Mouse (Mus musculus): ENCODE results near the gene Nmnat2. TPM values are rescaled to one million over a fixed set of nuclear protein-coding genes. Genes with fewer than 3 reads are reported as not detected.

Nmnat2 gene
- total RNA-seq, 2 experiments from 2014 or later, result 0.28 TPM

GRCm38 (mm10) chr1:153014431-153015186 lies 59.8 kb downstream of the Nmnat2 start:
- peak overlapping the region; percentile 11 for H3K4me3 ChIP-seq
- peak; percentile 82 for DNase-seq
- peak overlapping the region; percentile 88 for H3K27ac ChIP-seq
- TF ChIP-seq CTCF (IDR thresholded peaks at IDR 0.05), result no peak
- intact Hi-C loops (cut with DNase I), result no loop called here

GRCm38 (mm10) chr1:153016465-153017163 lies 61.8 kb downstream of the Nmnat2 start:
- TF ChIP-seq CTCF (IDR thresholded peaks at IDR 0.05), result no peak
- Histone ChIP-seq H3K4me3 (no peak overlapping the region), H3K27ac (no peak overlapping the region)
- intact Hi-C loops (cut with DNase I), result no loop called here
- peak; percentile 48 for DNase-seq

GRCm38 (mm10) chr1:153019128-153019527 lies 64.3 kb downstream of the Nmnat2 start:
- DNase-seq, result no peak
- H3K27ac ChIP-seq, result no peak overlapping the region
- intact Hi-C loops (cut with DNase I), result no loop called here
- TF ChIP-seq CTCF (IDR thresholded peaks at IDR 0.05), result no peak
- H3K4me3 ChIP-seq, result no peak overlapping the region

- H3K27ac ChIP-seq, result no peak overlapping the region
- DNase-seq, result no peak
- TF ChIP-seq CTCF (IDR thresholded peaks at IDR 0.05), result no peak
- H3K4me3 ChIP-seq, result no peak overlapping the region
- intact Hi-C loops (cut with DNase I), result no loop called here
These were observed 64.8 kb downstream of the Nmnat2 start for GRCm38 (mm10) chr1:153019623-153020022.

- TF ChIP-seq CTCF (IDR thresholded peaks at IDR 0.05), result no peak
- Histone ChIP-seq H3K4me3 (no peak overlapping the region), H3K27ac (no peak overlapping the region)
- DNase-seq, result no peak
- intact Hi-C loops (cut with DNase I), result no loop called here
These were observed 66.3 kb downstream of the Nmnat2 start for GRCm38 (mm10) chr1:153021034-153021638.

GRCm38 (mm10) chr1:153023018-153023417 lies 68.2 kb downstream of the Nmnat2 start:
- DNase-seq, result no peak
- intact Hi-C loops (cut with DNase I), result no loop called here
- no peak for TF ChIP-seq CTCF (IDR thresholded peaks at IDR 0.05)
- Histone ChIP-seq H3K27ac (no peak overlapping the region), H3K4me3 (no peak overlapping the region)

GRCm38 (mm10) chr1:153023875-153024274 lies 69.1 kb downstream of the Nmnat2 start:
- intact Hi-C loops (cut with DNase I), result no loop called here
- no peak overlapping the region for H3K27ac ChIP-seq
- H3K4me3 ChIP-seq, result no peak overlapping the region
- no peak for DNase-seq
- no peak for TF ChIP-seq CTCF (IDR thresholded peaks at IDR 0.05)

- DNase-seq, result no peak
- intact Hi-C loops (cut with DNase I), result no loop called here
- H3K27ac ChIP-seq, result no peak overlapping the region
- no peak for TF ChIP-seq CTCF (IDR thresholded peaks at IDR 0.05)
- H3K4me3 ChIP-seq, result no peak overlapping the region
These were observed 69.7 kb downstream of the Nmnat2 start for GRCm38 (mm10) chr1:153024453-153024852.

- DNase-seq, result no peak
- intact Hi-C loops (cut with DNase I), result no loop called here
These were observed 76.6 kb downstream of the Nmnat2 start for GRCm38 (mm10) chr1:153031345-153031744.

GRCm38 (mm10) chr1:153031954-153032353 lies 77.2 kb downstream of the Nmnat2 start:
- Histone ChIP-seq H3K27ac (no peak overlapping the region), H3K4me3 (no peak overlapping the region)
- intact Hi-C loops (cut with DNase I), result no loop called here
- DNase-seq, result no peak
- TF ChIP-seq CTCF (IDR thresholded peaks at IDR 0.05), result no peak

More at GRCm38 (mm10) chr1:153031345-153031744, 76.6 kb downstream of the Nmnat2 start:
- H3K27ac ChIP-seq, result no peak overlapping the region
- H3K4me3 ChIP-seq, result no peak overlapping the region
- TF ChIP-seq CTCF (IDR thresholded peaks at IDR 0.05), result no peak

- no peak for DNase-seq
- Histone ChIP-seq H3K27ac (no peak overlapping the region), H3K4me3 (no peak overlapping the region)
- no peak for TF ChIP-seq CTCF (IDR thresholded peaks at IDR 0.05)
- intact Hi-C loops (cut with DNase I), result no loop called here
These were observed 78.5 kb downstream of the Nmnat2 start for GRCm38 (mm10) chr1:153033145-153033908.

GRCm38 (mm10) chr1:153034064-153034463 lies 79.3 kb downstream of the Nmnat2 start:
- intact Hi-C loops (cut with DNase I), result no loop called here
- no peak for DNase-seq

More at GRCm38 (mm10) chr1:153034064-153034463, 79.3 kb downstream of the Nmnat2 start:
- TF ChIP-seq CTCF (IDR thresholded peaks at IDR 0.05), result no peak
- Histone ChIP-seq H3K27ac (no peak overlapping the region), H3K4me3 (no peak overlapping the region)
